Mouse (Mus musculus): ENCODE results near the gene Depdc1a. TPM values are rescaled to one million over a fixed set of nuclear protein-coding genes. Genes with fewer than 3 reads are reported as not detected.

The Depdc1a gene
- 0.40 TPM for polyA plus RNA-seq (2014; fragmentation: Illumina TruSeq; extraction: RNeasy Lipid Tissue Mini Kit (QIAGEN cat#74804); ENCODE audit: low read depth, low replicate concordance)

DNA sequence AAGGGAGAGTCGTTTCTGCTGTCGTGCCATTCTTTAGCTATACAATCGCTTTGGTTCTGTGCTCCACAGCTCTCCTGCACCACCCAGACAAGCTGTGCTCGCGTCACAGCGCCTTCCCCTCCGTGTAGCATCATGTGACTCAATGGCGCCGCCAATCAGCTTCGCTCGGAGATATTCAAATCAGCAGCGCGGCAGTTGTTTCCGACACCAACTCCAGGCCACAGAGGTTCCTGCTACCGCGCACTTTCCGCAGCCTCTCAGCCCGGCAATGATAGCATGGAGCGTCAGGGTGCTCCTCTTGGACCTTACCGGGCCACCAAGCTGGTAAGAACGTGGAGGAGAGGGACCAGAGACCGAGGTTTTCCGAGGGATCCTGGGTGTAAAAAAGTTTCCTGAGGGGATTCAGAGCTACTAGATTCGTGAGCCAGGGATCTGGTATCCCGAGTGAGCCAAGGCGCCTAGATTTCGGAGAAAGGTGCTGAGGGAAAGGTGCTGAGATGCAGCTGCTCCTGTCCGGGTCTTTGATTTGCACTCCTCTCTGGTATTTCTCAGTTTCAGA is at the start of gene Depdc1a:
TSS of gene Depdc1a (plus strand) at position 191 of the 559 bp plus-strand sequence.

Other genes with a start within 250 kb of the Depdc1a start
- gene Rpe65, start 103.7 kb downstream of the Depdc1a start, polyA plus RNA-seq (2014; fragmentation: Illumina TruSeq; extraction: RNeasy Lipid Tissue Mini Kit (QIAGEN cat#74804); ENCODE audit: low read depth, low replicate concordance) = not detected